Mouse (Mus musculus): ENCODE measurements around the gene Maml3. TPM values are rescaled to one million over a fixed set of nuclear protein-coding genes. Genes with fewer than 3 reads are reported as not detected.
A peak's percentile ranks its signal among the peaks of the same experiment; 100 is the strongest.

Gene Maml3
- polyA plus RNA-seq, 1 experiment from 2014 or later = 6.0 TPM

GRCm38 (mm10) chr3:51866446-51866845, 238.4 kb downstream of the Maml3 start:
- Histone ChIP-seq H3K27me3 (replicated peaks; ENCODE audit: low read depth, poor library complexity, severe bottlenecking) (no peaks in the 10 kb centered on the region), H3K9me3 (no peaks in the 10 kb centered on the region), H3K4me3 (no peak overlapping the region), H3K4me1 (peaks cover 42% of the 10 kb centered on the region), H3K27ac (replicated peaks) (no peak overlapping the region), H3K36me3 (replicated peaks) (no peaks in the 10 kb centered on the region)
- no peak for DNase-seq (ENCODE audit: low spot score)
- WGBS = 87% methylated on average over 5 of the region's 5 CpGs

- Histone ChIP-seq H3K9me3 (no peaks in the 10 kb centered on the region), H3K27me3 (replicated peaks; ENCODE audit: low read depth, poor library complexity, severe bottlenecking) (no peaks in the 10 kb centered on the region), H3K4me1 (peaks cover 25% of the 10 kb centered on the region), H3K36me3 (replicated peaks) (peaks cover 3% of the 10 kb centered on the region), H3K4me3 (no peak overlapping the region), H3K27ac (replicated peaks) (no peak overlapping the region)
- no peak for DNase-seq (ENCODE audit: low spot score)
- WGBS = 90% methylated on average over 9 of the region's 9 CpGs
Observed at GRCm38 (mm10) chr3:51861631-51862030, 243.2 kb downstream of the Maml3 start.

- 91% methylated on average over 7 of the region's 7 CpGs for WGBS
- Histone ChIP-seq H3K4me1 (peaks cover 32% of the 10 kb centered on the region), H3K9me3 (no peaks in the 10 kb centered on the region)
Observed at GRCm38 (mm10) chr3:51860458-51860857, 244.4 kb downstream of the Maml3 start.

GRCm38 (mm10) chr3:51859208-51859607, 245.7 kb downstream of the Maml3 start:
- H3K4me1 ChIP-seq = peaks cover 37% of the 10 kb centered on the region
- H3K9me3 ChIP-seq = no peaks in the 10 kb centered on the region
- no peak for DNase-seq (ENCODE audit: low spot score)
- no peaks in the 10 kb centered on the region for H3K27me3 ChIP-seq (replicated peaks; ENCODE audit: low read depth, poor library complexity, severe bottlenecking)
- WGBS = 50% methylated on average over 2 of the region's 2 CpGs
- no peak overlapping the region for H3K27ac ChIP-seq (replicated peaks)
- peaks cover 19% of the 10 kb centered on the region for H3K36me3 ChIP-seq (replicated peaks)
- no peak overlapping the region for H3K4me3 ChIP-seq

More at GRCm38 (mm10) chr3:51860458-51860857, 244.4 kb downstream of the Maml3 start:
- Histone ChIP-seq H3K27me3 (replicated peaks; ENCODE audit: low read depth, poor library complexity, severe bottlenecking) (no peaks in the 10 kb centered on the region), H3K4me3 (no peak overlapping the region), H3K36me3 (replicated peaks) (peaks cover 14% of the 10 kb centered on the region), H3K27ac (replicated peaks) (no peak overlapping the region)
- DNase-seq (ENCODE audit: low spot score) = no peak

- Histone ChIP-seq H3K36me3 (replicated peaks) (peaks cover 26% of the 10 kb centered on the region), H3K27ac (replicated peaks) (no peak overlapping the region), H3K4me3 (no peak overlapping the region), H3K27me3 (replicated peaks; ENCODE audit: low read depth, poor library complexity, severe bottlenecking) (no peaks in the 10 kb centered on the region), H3K9me3 (no peaks in the 10 kb centered on the region), H3K4me1 (peaks cover 34% of the 10 kb centered on the region)
- DNase-seq (ENCODE audit: low spot score) = no peak
- 81% methylated on average over 10 of the region's 10 CpGs for WGBS
Observed at GRCm38 (mm10) chr3:51854152-51854551, 250.7 kb downstream of the Maml3 start.

GRCm38 (mm10) chr3:51853610-51854009, 251.3 kb downstream of the Maml3 start:
- WGBS = 92% methylated on average over 7 of the region's 7 CpGs
- no peak overlapping the region for H3K27ac ChIP-seq (replicated peaks)
- H3K9me3 ChIP-seq = no peaks in the 10 kb centered on the region
- H3K27me3 ChIP-seq (replicated peaks; ENCODE audit: low read depth, poor library complexity, severe bottlenecking) = no peaks in the 10 kb centered on the region
- H3K4me1 ChIP-seq = peaks cover 29% of the 10 kb centered on the region
- no peak overlapping the region for H3K4me3 ChIP-seq
- peaks cover 26% of the 10 kb centered on the region for H3K36me3 ChIP-seq (replicated peaks)
- DNase-seq (ENCODE audit: low spot score) = no peak

- 74% methylated on average over 3 of the region's 3 CpGs for WGBS
- H3K27ac ChIP-seq (replicated peaks) = no peak overlapping the region
- DNase-seq (ENCODE audit: low spot score) = no peak
- peaks cover 29% of the 10 kb centered on the region for H3K4me1 ChIP-seq
- no peaks in the 10 kb centered on the region for H3K9me3 ChIP-seq
- H3K4me3 ChIP-seq = no peak overlapping the region
- H3K36me3 ChIP-seq (replicated peaks) = peaks cover 27% of the 10 kb centered on the region
- no peaks in the 10 kb centered on the region for H3K27me3 ChIP-seq (replicated peaks; ENCODE audit: low read depth, poor library complexity, severe bottlenecking)
Observed at GRCm38 (mm10) chr3:51852692-51853091, 252.2 kb downstream of the Maml3 start.

GRCm38 (mm10) chr3:51851596-51851995, 253.3 kb downstream of the Maml3 start:
- Histone ChIP-seq H3K27me3 (replicated peaks; ENCODE audit: low read depth, poor library complexity, severe bottlenecking) (no peaks in the 10 kb centered on the region), H3K9me3 (no peaks in the 10 kb centered on the region), H3K36me3 (replicated peaks) (peaks cover 27% of the 10 kb centered on the region), H3K4me1 (peaks cover 27% of the 10 kb centered on the region), H3K4me3 (no peak overlapping the region), H3K27ac (replicated peaks) (0 out of 2 replicates have a peak overlapping the region, but pooled peaks have one; percentile 10)
- no peak for DNase-seq (ENCODE audit: low spot score)
- WGBS = 68% methylated on average over 7 of the region's 7 CpGs

GRCm38 (mm10) chr3:51849462-51849861, 255.4 kb downstream of the Maml3 start:
- Histone ChIP-seq H3K4me3 (no peak overlapping the region), H3K4me1 (peaks cover 17% of the 10 kb centered on the region), H3K9me3 (no peaks in the 10 kb centered on the region), H3K27ac (replicated peaks) (no peak overlapping the region), H3K36me3 (replicated peaks) (peaks cover 11% of the 10 kb centered on the region), H3K27me3 (replicated peaks; ENCODE audit: low read depth, poor library complexity, severe bottlenecking) (no peaks in the 10 kb centered on the region)
- no peak for DNase-seq (ENCODE audit: low spot score)
- 80% methylated on average over 6 of the region's 6 CpGs for WGBS

GRCm38 (mm10) chr3:51847262-51847661, 257.6 kb downstream of the Maml3 start:
- 95% methylated on average over 4 of the region's 4 CpGs for WGBS
- H3K27me3 ChIP-seq (replicated peaks; ENCODE audit: low read depth, poor library complexity, severe bottlenecking) = no peaks in the 10 kb centered on the region

GRCm38 (mm10) chr3:51844255-51844654, 260.6 kb downstream of the Maml3 start:
- Histone ChIP-seq H3K36me3 (replicated peaks) (0 out of 2 replicates have a peak, but pooled peaks cover 4% of the 10 kb centered on the region), H3K4me3 (no peak overlapping the region), H3K27ac (replicated peaks) (no peak overlapping the region), H3K4me1 (peaks cover 19% of the 10 kb centered on the region), H3K9me3 (no peaks in the 10 kb centered on the region), H3K27me3 (replicated peaks; ENCODE audit: low read depth, poor library complexity, severe bottlenecking) (no peaks in the 10 kb centered on the region)
- DNase-seq (ENCODE audit: low spot score) = no peak
- WGBS = 77% methylated on average over 9 of the region's 9 CpGs

More at GRCm38 (mm10) chr3:51847262-51847661, 257.6 kb downstream of the Maml3 start:
- no peak for DNase-seq (ENCODE audit: low spot score)
- no peaks in the 10 kb centered on the region for H3K9me3 ChIP-seq
- H3K36me3 ChIP-seq (replicated peaks) = 0 out of 2 replicates have a peak, but pooled peaks cover 7% of the 10 kb centered on the region
- no peak overlapping the region for H3K27ac ChIP-seq (replicated peaks)
- H3K4me3 ChIP-seq = no peak overlapping the region
- peaks cover 17% of the 10 kb centered on the region for H3K4me1 ChIP-seq

- no peaks in the 10 kb centered on the region for H3K9me3 ChIP-seq
- H3K4me1 ChIP-seq = peaks cover 26% of the 10 kb centered on the region; the same call in 1 of the 2 replicates
- H3K27me3 ChIP-seq (replicated peaks; ENCODE audit: low read depth, poor library complexity, severe bottlenecking) = no peaks in the 10 kb centered on the region
- H3K4me3 ChIP-seq = no peak overlapping the region
- no peaks in the 10 kb centered on the region for H3K36me3 ChIP-seq (replicated peaks)
- H3K27ac ChIP-seq (replicated peaks) = no peak overlapping the region
- 84% methylated on average over 12 of the region's 12 CpGs for WGBS
- no peak for DNase-seq (ENCODE audit: low spot score)
Observed at GRCm38 (mm10) chr3:51842140-51842539, 262.7 kb downstream of the Maml3 start.

GRCm38 (mm10) chr3:51841598-51841997, 263.3 kb downstream of the Maml3 start:
- Histone ChIP-seq H3K4me3 (no peak overlapping the region), H3K27ac (replicated peaks) (no peak overlapping the region), H3K4me1 (peaks cover 26% of the 10 kb centered on the region; the same call in 1 of the 2 replicates), H3K9me3 (no peaks in the 10 kb centered on the region), H3K36me3 (replicated peaks) (no peaks in the 10 kb centered on the region), H3K27me3 (replicated peaks; ENCODE audit: low read depth, poor library complexity, severe bottlenecking) (no peaks in the 10 kb centered on the region)
- no peak for DNase-seq (ENCODE audit: low spot score)
- WGBS = 64% methylated on average over 12 of the region's 12 CpGs

Data from embryonic facial prominence, embryonic 10.5 days (tissue).